Mouse (Mus musculus) kidney, adult 2 months (tissue): Measurements from ENCODE around the gene Emid1.

Source experiments
- CTCF ChIP-seq: fragments of 200-500 bp; conservative IDR thresholded peaks from 2 replicates; pipeline ENCODE4 v1.5.1; 2011; ENCODE audit warnings: low read depth, mild to moderate bottlenecking, control low read depth, low read length, moderate library complexity, mixed read lengths; ENCODE audit not compliant: insufficient read depth, insufficient read length
- POLR2A ChIP-seq: fragments of 200-500 bp; IDR thresholded peaks from one replicate; pipeline ENCODE4 v1.6.1; 2011; ENCODE audit warnings: low read depth, low read length, control low read depth

- TF ChIP-seq CTCF: no peak
- TF ChIP-seq POLR2A: no peak
Observed at GRCm38 (mm10) chr11:5149955-5150354, 2.1 kb downstream of the Emid1 start.
